ENCODE assay signal across 8 mouse cellular contexts in genomic region chr8:106511531-106512041, GRCm38 (mm10). TPM values are rescaled to one million over a fixed set of nuclear protein-coding genes. Genes with fewer than 3 reads are reported as not detected.
DNase-seq lines count a peak whose midpoint lies in the region; ATAC-seq and TF ChIP-seq lines count a peak whose summit lies in the region.

No protein-coding gene starts in this region.

- peak overlapping the region; percentile 28 for H3K4me3 ChIP-seq in forebrain, embryonic 14.5 days (ENCODE audit: low read depth, low read length)
- H3K4me3 ChIP-seq in kidney, postnatal 0 days (replicated peaks; ENCODE audit: low read depth, low read length): peak overlapping the region; percentile 49
- H3K4me3 ChIP-seq in midbrain, embryonic 12.5 days: peak overlapping the region; percentile 37

- peak overlapping the region; percentile 46 for H3K4me2 ChIP-seq in forebrain, embryonic 14.5 days (ENCODE audit: low read length)
- peak overlapping the region; percentile 86 for H3K4me2 ChIP-seq in kidney, postnatal 0 days (ENCODE audit: low read length)
- H3K4me2 ChIP-seq in midbrain, embryonic 12.5 days (replicated peaks): peak overlapping the region; percentile 52

- H3K27ac ChIP-seq in forebrain, embryonic 14.5 days (ENCODE audit: low read depth, low read length): no peak overlapping the region
- H3K27ac ChIP-seq in kidney, postnatal 0 days: peak overlapping the region; percentile 87
- H3K27ac ChIP-seq in midbrain, embryonic 12.5 days (replicated peaks): no peak overlapping the region

- H3K4me1 ChIP-seq in forebrain, embryonic 14.5 days (ENCODE audit: control insufficient read depth, insufficient read depth, low read length): peaks cover 24% of the 10 kb centered on the region
- H3K4me1 ChIP-seq in kidney, postnatal 0 days (replicated peaks; ENCODE audit: insufficient read depth, low read length): peaks cover 23% of the 10 kb centered on the region
- H3K4me1 ChIP-seq in midbrain, embryonic 12.5 days: peaks cover 33% of the 10 kb centered on the region

- H3K36me3 ChIP-seq in forebrain, embryonic 14.5 days (ENCODE audit: control insufficient read depth, insufficient read depth, low read length): no peaks in the 10 kb centered on the region
- no peaks in the 10 kb centered on the region for H3K36me3 ChIP-seq in kidney, postnatal 0 days (ENCODE audit: insufficient read depth, low read length)
- H3K36me3 ChIP-seq in midbrain, embryonic 12.5 days: no peaks in the 10 kb centered on the region

- H3K9ac ChIP-seq in forebrain, embryonic 14.5 days (ENCODE audit: low read length): no peak overlapping the region
- peak overlapping the region; percentile 65 for H3K9ac ChIP-seq in kidney, postnatal 0 days (ENCODE audit: low read depth, low read length)
- H3K9ac ChIP-seq in midbrain, embryonic 12.5 days (replicated peaks): peak overlapping the region; percentile 29; the same call in 1 of the 2 replicates

- peak; percentile 86 for DNase-seq in heart, adult 11 months
- DNase-seq in heart, adult 8-10 months (ENCODE audit: low spot score): no peak
- DNase-seq in forebrain, embryonic 14.5 days (ENCODE audit: low spot score): no peak
- peak; percentile 54 for DNase-seq in kidney, postnatal 0 days (ENCODE audit: low spot score)
- no peak for DNase-seq in right cerebral cortex, postnatal 36 days (ENCODE audit: low spot score in 2 of 2)
- no peak for DNase-seq in spleen, postnatal 36 days (ENCODE audit: low spot score in 2 of 2)

- WGBS in forebrain, embryonic 14.5 days: 2% methylated on average over 30 of the region's 30 CpGs
- 1% methylated on average over 29 of the region's 30 CpGs for WGBS in kidney, postnatal 0 days
- under 1% methylated on average over 29 of the region's 30 CpGs for WGBS in midbrain, embryonic 12.5 days

- TF ChIP-seq CTCF in kidney, postnatal 0 days (IDR thresholded peaks at IDR 0.05; ENCODE audit: low read depth): no peak

- ATAC-seq in forebrain, embryonic 14.5 days: no peak
- ATAC-seq in kidney, postnatal 0 days (replicated peaks; ENCODE audit: low FRiP score, low read depth): peak; percentile 40
- ATAC-seq in midbrain, embryonic 12.5 days (ENCODE audit: low FRiP score, low read depth): peak; percentile 55
- no peak for ATAC-seq in granulocyte monocyte progenitor cell, adult 5-6 weeks (replicated peaks; ENCODE audit: poor library complexity, severe bottlenecking)

- peaks cover 55% of the 10 kb centered on the region for H3K27me3 ChIP-seq in forebrain, embryonic 14.5 days (replicated peaks; ENCODE audit: control insufficient read depth, insufficient read depth, low read length)
- 0 out of 2 replicates have a peak, but pooled peaks cover 4% of the 10 kb centered on the region for H3K27me3 ChIP-seq in kidney, postnatal 0 days (ENCODE audit: insufficient read depth, low read length)
- peaks cover 75% of the 10 kb centered on the region for H3K27me3 ChIP-seq in midbrain, embryonic 12.5 days

- H3K9me3 ChIP-seq in forebrain, embryonic 14.5 days (replicated peaks; ENCODE audit: control insufficient read depth, low read length): no peaks in the 10 kb centered on the region
- no peaks in the 10 kb centered on the region for H3K9me3 ChIP-seq in kidney, postnatal 0 days (replicated peaks; ENCODE audit: low read length)
- no peaks in the 10 kb centered on the region for H3K9me3 ChIP-seq in midbrain, embryonic 12.5 days

RNA-seq across cellular contexts. Expression of gene Cdh3, which starts 0.9 kb away (rescaled TPM):
- 1 to 10 TPM in 1 of 4 experiments, under 1 TPM in 3; 0.71 to 1.7 (median 0.87) TPM for total RNA-seq in heart, adult 8-10 months (2022)
- 0.67 and 1.1 TPM in 2 replicates for polyA plus RNA-seq in forebrain, embryonic 14.5 days (2014; fragmentation: Nextera tagmentation; extraction: Ambion mirVana)
- polyA plus RNA-seq in kidney, postnatal 0 days (2015; fragmentation: Nextera tagmentation; extraction: Ambion mirVana): 20.9 and 23.3 TPM in 2 replicates
- 2.4 and 3.8 TPM in 2 replicates for polyA plus RNA-seq in midbrain, embryonic 12.5 days (2016; fragmentation: Nextera tagmentation; extraction: Ambion mirVana)
- not detected in 2 replicates for total RNA-seq in granulocyte monocyte progenitor cell, adult 5-6 weeks (2014; fragmentation: Nextera tagmentation)
- total RNA-seq in granulocyte monocyte progenitor cell, adult 5-6 weeks (2017): not detected in 2 replicates

RNA-seq across cellular contexts. Expression of gene 6030452D12Rik, which starts 11.3 kb away (rescaled TPM):
- not detected for total RNA-seq in heart, adult 8-10 months (2022)
- not detected in 2 replicates for polyA plus RNA-seq in forebrain, embryonic 14.5 days (2014; fragmentation: Nextera tagmentation; extraction: Ambion mirVana)
- polyA plus RNA-seq in kidney, postnatal 0 days (2015; fragmentation: Nextera tagmentation; extraction: Ambion mirVana): not detected in 2 replicates
- polyA plus RNA-seq in midbrain, embryonic 12.5 days (2016; fragmentation: Nextera tagmentation; extraction: Ambion mirVana): not detected in 2 replicates
- not detected in 2 replicates for total RNA-seq in granulocyte monocyte progenitor cell, adult 5-6 weeks (2014; fragmentation: Nextera tagmentation)
- not detected in 2 replicates for total RNA-seq in granulocyte monocyte progenitor cell, adult 5-6 weeks (2017)

Comparison
In these comparisons a context has a peak if more than half of its experiments do, and no peak if none do; other contexts are left out.
1. DNase-seq: peak in heart, adult 11 months (single experiment) and kidney, postnatal 0 days (single experiment); none in heart, adult 8-10 months (single experiment), forebrain, embryonic 14.5 days (single experiment), right cerebral cortex, postnatal 36 days (0 of 2) and spleen, postnatal 36 days (0 of 2).
2. ATAC-seq: peak in kidney, postnatal 0 days (single experiment) and midbrain, embryonic 12.5 days (single experiment); none in forebrain, embryonic 14.5 days (single experiment) and granulocyte monocyte progenitor cell, adult 5-6 weeks (single experiment).
3. Peak in every context shown above with its lines, with median percentiles within 50 percentile points of each other: H3K4me2 ChIP-seq and H3K4me3 ChIP-seq.